Mouse (Mus musculus) adrenal gland (tissue): ENCODE results near the gene Tmem8b.

Experiments used
- microRNA-seq, 2 experiments: library from miRNA; unstranded; fragments of <30 nt; microRNA quantifications; one replicate each; pipeline ENCODE4; 2019

Tmem8b gene

Small RNA genes lying within 50 kb of the gene (microRNA-seq; reads per million reads assigned to microRNA genes)
- gene Gm25262, result 0.12 to 0.23 reads per million in 2 experiments
